Mouse (Mus musculus) midbrain, postnatal 0 days (tissue): Measurements from ENCODE around the gene Mgst2. TPM values are rescaled to one million over a fixed set of nuclear protein-coding genes. Genes with fewer than 3 reads are reported as not detected.
A peak's percentile ranks its signal among the peaks of the same experiment; 100 is the strongest.

Experiments
- ATAC-seq: fragments of 200-750 bp; cut with Nextera tagmentation; 2 replicates; pipeline ENCODE4 v1.8.0; 2017; ENCODE audit warnings: moderate number of reproducible peaks, mild to moderate bottlenecking, moderate TSS enrichment, moderate library complexity; ENCODE audit not compliant: low FRiP score
- DNase-seq: peaks from one replicate; pipeline ENCODE4 v3.0.0-alpha.2; 2015; ENCODE audit warnings: low spot score
- H3K27ac ChIP-seq: fragments of 300-500 bp; sonication (generic); 2 replicates; pipeline ENCODE4 v1.5.1; 2014; ENCODE audit warnings: low read depth, mild to moderate bottlenecking, low read length, mixed read lengths
- H3K27me3 ChIP-seq: fragments of 300-500 bp; sonication (generic); 2 replicates; pipeline ENCODE4 v1.6.1; 2014; ENCODE audit warnings: low read length, control low read depth, mixed read lengths; ENCODE audit not compliant: insufficient read depth
- H3K36me3 ChIP-seq: fragments of 300-500 bp; sonication (generic); 2 replicates; pipeline ENCODE4 v1.6.1; 2014; ENCODE audit warnings: low read length, control low read depth, mixed read lengths; ENCODE audit not compliant: insufficient read depth
- H3K4me1 ChIP-seq: fragments of 300-500 bp; sonication (generic); 2 replicates; pipeline ENCODE4 v1.6.1; 2014; ENCODE audit warnings: mild to moderate bottlenecking, control low read depth, antibody characterized with exemption, low read length, mixed read lengths; ENCODE audit not compliant: insufficient read depth
- H3K4me2 ChIP-seq: fragments of 300-500 bp; sonication (generic); 2 replicates; pipeline ENCODE4 v1.6.1; 2014; ENCODE audit warnings: low read depth, mild to moderate bottlenecking, low read length, mixed read lengths; ENCODE audit not compliant: poor library complexity, severe bottlenecking
- H3K4me3 ChIP-seq: fragments of 300-500 bp; sonication (generic); 2 replicates; pipeline ENCODE4 v1.5.1; 2014; ENCODE audit warnings: low read depth, mild to moderate bottlenecking, low read length, moderate library complexity
- H3K9ac ChIP-seq: fragments of 300-500 bp; sonication (generic); replicated peaks from 2 replicates; pipeline ENCODE4 v1.6.1; 2014; ENCODE audit warnings: mild to moderate bottlenecking, low read length, moderate library complexity, mixed read lengths; ENCODE audit not compliant: poor library complexity, severe bottlenecking
- H3K9me3 ChIP-seq: fragments of 300-500 bp; sonication (generic); 2 replicates; pipeline ENCODE4 v1.6.1; 2016; ENCODE audit warnings: low read length, control low read depth
- CTCF ChIP-seq: IDR thresholded peaks from 2 replicates; pipeline ENCODE4 v1.5.1; 2016; ENCODE audit warnings: antibody characterized with exemption, mild to moderate bottlenecking
- WGBS: fragments of 180-500 bp; shearing (Covaris S2); extraction: QIAGEN DNeasy Blood & Tissue Kit; methylation state at CpG from one replicate; pipeline ENCODE4 v1.1.7; 2014; 5-methylcytosine and 5-hydroxymethylcytosine counted together
- polyA plus RNA-seq: library from polyadenylated mRNA; unstranded; fragments of >200 nt; fragmentation: Nextera tagmentation; extraction: Ambion mirVana; gene quantifications from 2 replicates; pipeline ENCODE4 v1.2.1, GENCODE M21; 2015
- total RNA-seq: library from RNA; depleted of rRNA; stranded (reverse); fragments of >200 nt; gene quantifications from 2 replicates; pipeline ENCODE4 v1.2.3, GENCODE M21; 2014

The Mgst2 gene
- total and polyA plus RNA-seq, 2 experiments from 2014 or later: 0.16 to 0.58 TPM

- no peaks in the 10 kb centered on the region for H3K9me3 ChIP-seq
- no peak for TF ChIP-seq CTCF
Observed at GRCm38 (mm10) chr3:51670414-51671070, 10.4 kb downstream of the Mgst2 start.

GRCm38 (mm10) chr3:51671071-51671469 is 10.9 kb downstream of the Mgst2 start:
- Histone ChIP-seq H3K27me3 (no peaks in the 10 kb centered on the region), H3K4me1 (no peaks in the 10 kb centered on the region), H3K36me3 (no peaks in the 10 kb centered on the region), H3K9ac (no peak overlapping the region), H3K4me2 (no peak overlapping the region), H3K4me3 (no peak overlapping the region), H3K27ac (no peak overlapping the region), H3K9me3 (no peaks in the 10 kb centered on the region)
- 77% methylated on average over 1 of the region's 1 CpGs for WGBS
- DNase-seq (no peak), ATAC-seq (no peak)
- no peak for TF ChIP-seq CTCF

More at GRCm38 (mm10) chr3:51670414-51671070, 10.4 kb downstream of the Mgst2 start:
- no peak for ATAC-seq
- Histone ChIP-seq H3K36me3 (no peaks in the 10 kb centered on the region), H3K4me2 (no peak overlapping the region), H3K27ac (no peak overlapping the region), H3K9ac (no peak overlapping the region), H3K4me1 (no peaks in the 10 kb centered on the region), H3K27me3 (no peaks in the 10 kb centered on the region), H3K4me3 (no peak overlapping the region)
- no peak for DNase-seq
- 79% methylated on average over 5 of the region's 5 CpGs for WGBS

GRCm38 (mm10) chr3:51672631-51673030 is 12.5 kb downstream of the Mgst2 start:
- H3K4me2 ChIP-seq: no peak overlapping the region
- no peaks in the 10 kb centered on the region for H3K9me3 ChIP-seq
- ATAC-seq: no peak
- no peaks in the 10 kb centered on the region for H3K27me3 ChIP-seq
- no peaks in the 10 kb centered on the region for H3K36me3 ChIP-seq
- no peak for TF ChIP-seq CTCF
- no peak overlapping the region for H3K9ac ChIP-seq
- DNase-seq: no peak
- H3K27ac ChIP-seq: no peak overlapping the region
- H3K4me1 ChIP-seq: no peaks in the 10 kb centered on the region
- WGBS: 63% methylated on average over 4 of the region's 4 CpGs
- H3K4me3 ChIP-seq: no peak overlapping the region

- TF ChIP-seq CTCF: peak; percentile 51
- H3K4me1 ChIP-seq: no peaks in the 10 kb centered on the region
- H3K27ac ChIP-seq: no peak overlapping the region
- ATAC-seq (no peak), DNase-seq (peak; percentile 6)
- 75% methylated on average over 21 of the region's 21 CpGs for WGBS
- no peaks in the 10 kb centered on the region for H3K9me3 ChIP-seq
- H3K9ac ChIP-seq: no peak overlapping the region
- no peaks in the 10 kb centered on the region for H3K36me3 ChIP-seq
- H3K4me3 ChIP-seq: no peak overlapping the region
- H3K4me2 ChIP-seq: no peak overlapping the region
- no peaks in the 10 kb centered on the region for H3K27me3 ChIP-seq
Observed at GRCm38 (mm10) chr3:51673408-51674086, 13.4 kb downstream of the Mgst2 start.

- Histone ChIP-seq H3K27me3 (no peaks in the 10 kb centered on the region), H3K4me3 (no peak overlapping the region), H3K4me2 (no peak overlapping the region), H3K4me1 (no peaks in the 10 kb centered on the region), H3K27ac (no peak overlapping the region), H3K9me3 (no peaks in the 10 kb centered on the region), H3K36me3 (no peaks in the 10 kb centered on the region), H3K9ac (no peak overlapping the region)
- DNase-seq (no peak), ATAC-seq (no peak)
- no peak for TF ChIP-seq CTCF
- 83% methylated on average over 3 of the region's 3 CpGs for WGBS
Observed at GRCm38 (mm10) chr3:51674963-51675362, 14.8 kb downstream of the Mgst2 start.

- Histone ChIP-seq H3K9me3 (no peaks in the 10 kb centered on the region), H3K36me3 (peaks cover 16% of the 10 kb centered on the region), H3K9ac (no peak overlapping the region), H3K4me1 (no peaks in the 10 kb centered on the region), H3K4me2 (no peak overlapping the region), H3K27ac (no peak overlapping the region), H3K4me3 (no peak overlapping the region), H3K27me3 (no peaks in the 10 kb centered on the region)
- no peak for TF ChIP-seq CTCF
- no peak for DNase-seq
- 96% methylated on average over 6 of the region's 6 CpGs for WGBS
- ATAC-seq: no peak
Observed at GRCm38 (mm10) chr3:51685539-51685938, 25.4 kb downstream of the Mgst2 start.
